ENCODE assay signal across 29 mouse cellular contexts in genomic region chr9:90315662-90316061, GRCm38 (mm10).
"Had no signal": no experiment of that assay in that cellular context is flagged by ENCODE, and none has a peak within 500 bp of the region (broad histone marks: within the 10 kb centered on the region; RNA-seq: fewer than 3 reads in every experiment).

No protein-coding gene starts in this region.

- H3K4me2 ChIP-seq: limb, embryonic 12.5 days; limb, embryonic 13.5 days; limb, embryonic 15.5 days; liver, embryonic 12.5 days; liver, embryonic 13.5 days; liver, embryonic 15.5 days; lung, embryonic 14.5 days; lung, embryonic 15.5 days; midbrain, embryonic 11.5 days; midbrain, embryonic 12.5 days; midbrain, embryonic 13.5 days; midbrain, embryonic 15.5 days; neural tube, embryonic 12.5 days had no signal

- ATAC-seq: liver, embryonic 12.5 days; liver, postnatal 0 days; lung, postnatal 0 days had no signal

- H3K4me3 ChIP-seq: left cerebral cortex, adult 2 months; limb, embryonic 10.5 days; limb, embryonic 12.5 days; limb, embryonic 13.5 days; limb, embryonic 15.5 days; liver, embryonic 12.5 days; liver, embryonic 13.5 days; liver, embryonic 15.5 days; lung, embryonic 15.5 days; megakaryocyte, embryonic 14.5 days; midbrain, embryonic 10.5 days; midbrain, embryonic 12.5 days; midbrain, embryonic 13.5 days; midbrain, embryonic 15.5 days; myocyte; neural tube, embryonic 12.5 days had no signal

- H3K27me3 ChIP-seq: limb, embryonic 12.5 days; limb, embryonic 13.5 days; limb, embryonic 15.5 days; liver, embryonic 12.5 days; liver, embryonic 13.5 days; liver, embryonic 15.5 days; lung, embryonic 15.5 days; megakaryocyte, embryonic 14.5 days; midbrain, embryonic 12.5 days; midbrain, embryonic 13.5 days; midbrain, embryonic 15.5 days; neural tube, embryonic 12.5 days had no signal

- H3K9ac ChIP-seq: limb, embryonic 12.5 days; limb, embryonic 13.5 days; limb, embryonic 15.5 days; liver, embryonic 12.5 days; liver, embryonic 13.5 days; liver, embryonic 14.5 days; liver, embryonic 15.5 days; liver, postnatal 0 days; lung, embryonic 14.5 days; lung, embryonic 15.5 days; midbrain, embryonic 12.5 days; midbrain, embryonic 13.5 days; midbrain, embryonic 15.5 days; neural tube, embryonic 12.5 days had no signal

- H3K27ac ChIP-seq: left cerebral cortex, adult 2 months; limb, embryonic 10.5 days; limb, embryonic 12.5 days; limb, embryonic 13.5 days; limb, embryonic 15.5 days; liver, embryonic 12.5 days; liver, embryonic 13.5 days; liver, embryonic 14.5 days; liver, embryonic 15.5 days; lung, embryonic 15.5 days; macrophage; midbrain, embryonic 10.5 days; midbrain, embryonic 12.5 days; midbrain, embryonic 13.5 days; midbrain, embryonic 15.5 days; neural tube, embryonic 12.5 days had no signal

- H3K9me3 ChIP-seq: limb, embryonic 10.5 days; limb, embryonic 12.5 days; limb, embryonic 13.5 days; limb, embryonic 15.5 days; liver, embryonic 12.5 days; liver, embryonic 13.5 days; liver, embryonic 15.5 days; lung, embryonic 15.5 days; megakaryocyte, embryonic 14.5 days; midbrain, embryonic 10.5 days; midbrain, embryonic 12.5 days; midbrain, embryonic 13.5 days; midbrain, embryonic 15.5 days; neural tube, embryonic 12.5 days had no signal

- H3K36me3 ChIP-seq: limb, embryonic 10.5 days; limb, embryonic 12.5 days; limb, embryonic 13.5 days; limb, embryonic 15.5 days; liver, embryonic 12.5 days; liver, embryonic 13.5 days; liver, embryonic 15.5 days; lung, embryonic 15.5 days; midbrain, embryonic 10.5 days; midbrain, embryonic 12.5 days; midbrain, embryonic 13.5 days; midbrain, embryonic 15.5 days; neural tube, embryonic 12.5 days had no signal

- H3K4me1 ChIP-seq: limb, embryonic 10.5 days; limb, embryonic 12.5 days; limb, embryonic 13.5 days; limb, embryonic 15.5 days; liver, embryonic 12.5 days; liver, embryonic 13.5 days; liver, embryonic 15.5 days; lung, embryonic 15.5 days; midbrain, embryonic 10.5 days; midbrain, embryonic 12.5 days; midbrain, embryonic 13.5 days; midbrain, embryonic 15.5 days; neural tube, embryonic 12.5 days had no signal

- DNase-seq: liver; liver, embryonic 13.5 days; liver, postnatal 0 days; lung, adult 18-20 months; lung, adult 2 months; lung, postnatal 10 days; lung, postnatal 14 days; lung, postnatal 36 days; lung, postnatal 4 days had no signal
